Mouse (Mus musculus): ENCODE data around the gene Gpc6.
A peak's percentile ranks its signal among the peaks of the same experiment; 100 is the strongest.

Gpc6 gene

GRCm38 (mm10) chr14:118005697-118006096 is 1080.6 kb downstream of the Gpc6 start:
- DNase-seq (ENCODE audit: low read depth, low spot score) = peak; percentile 70

GRCm38 (mm10) chr14:118009541-118009940 is 1084.4 kb downstream of the Gpc6 start:
- DNase-seq (ENCODE audit: low read depth, low spot score) = no peak

- no peak for DNase-seq (ENCODE audit: low read depth, low spot score)
Observed at GRCm38 (mm10) chr14:118013237-118013636, 1088.1 kb downstream of the Gpc6 start.

GRCm38 (mm10) chr14:118019314-118019713 is 1094.2 kb downstream of the Gpc6 start:
- no peak for DNase-seq (ENCODE audit: low read depth, low spot score)

- DNase-seq (ENCODE audit: low read depth, low spot score) = no peak
Observed at GRCm38 (mm10) chr14:118021867-118022543, 1096.9 kb downstream of the Gpc6 start.

All from 3T3-L1 (cell line).